Mouse (Mus musculus): Measurements from ENCODE around the gene Six3.

DNA sequence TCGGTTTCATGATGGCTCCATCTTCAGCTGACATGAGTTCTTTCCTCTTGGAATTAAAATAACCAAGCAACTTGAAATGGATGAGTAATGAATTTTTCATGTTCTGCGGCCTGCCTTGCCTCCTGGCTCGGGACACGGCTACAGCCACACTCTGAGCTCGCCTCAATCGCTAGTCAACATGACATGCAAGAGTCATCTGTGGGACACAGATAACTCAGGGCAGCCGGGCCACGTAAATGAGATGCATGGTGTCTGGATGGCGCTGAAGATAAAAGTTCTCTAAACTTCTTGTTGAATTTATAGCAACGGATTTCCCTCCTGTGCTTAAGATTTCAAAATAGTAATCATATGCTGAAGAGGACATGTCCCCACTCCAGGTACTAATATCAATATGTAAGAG is 34.1 kb upstream of the Six3 start:
- TF ChIP-seq EP300 (IDR thresholded peaks at IDR 0.05; ENCODE audit: low read depth in 1 of 2, low read length in 2 of 2), result peak; percentile 91 to 94
- no peak for TF ChIP-seq JUND (IDR thresholded peaks at IDR 0.05; ENCODE audit: low read depth, low read length)
- TF ChIP-seq POLR2A (IDR thresholded peaks at IDR 0.05; ENCODE audit: control insufficient read depth in 1 of 2, insufficient read depth in 1 of 2, low read depth in 1 of 2, low read length in 2 of 2, poor library complexity in 1 of 2), result no peak
- TF ChIP-seq E2F4 (IDR thresholded peaks at IDR 0.05; ENCODE audit: borderline replicate concordance, low read depth, low read length), result no peak
- no peak for TF ChIP-seq CTCF (IDR thresholded peaks at IDR 0.05 in 2 of 3, conservative IDR thresholded peaks at IDR 0.05 in 1 of 3; ENCODE audit: control insufficient read depth in 1 of 3, insufficient read depth in 1 of 3, low read depth in 2 of 3, low read length in 3 of 3, poor library complexity in 1 of 3, severe bottlenecking in 1 of 3)
- TF ChIP-seq POLR2AphosphoS2 (IDR thresholded peaks at IDR 0.05; ENCODE audit: low read length), result no peak
- no peak for TF ChIP-seq ZC3H11A (IDR thresholded peaks at IDR 0.05; ENCODE audit: low read depth, low read length)
- TF ChIP-seq TCF12 (IDR thresholded peaks at IDR 0.05; ENCODE audit: low read depth, low read length), result peak; percentile 98
- 0 out of 2 replicates have a peak, but pooled peaks have one; percentile 41 for TF ChIP-seq MAFK (IDR thresholded peaks at IDR 0.05; ENCODE audit: borderline replicate concordance, low read depth, low read length)

All from MEL (cell line).